Mouse (Mus musculus) cerebellum, adult 2 months (tissue): ENCODE data around the gene Sptlc3.

Source experiments
- CTCF ChIP-seq: fragments of 200-500 bp; IDR thresholded peaks from 2 replicates; pipeline ENCODE4 v1.5.1; 2011; ENCODE audit warnings: low read depth, mild to moderate bottlenecking, control low read depth, low read length, moderate library complexity, borderline replicate concordance; ENCODE audit not compliant: insufficient read depth
- POLR2A ChIP-seq: fragments of 200-500 bp; IDR thresholded peaks from 2 replicates; pipeline ENCODE4 v1.6.1; 2011; ENCODE audit warnings: low read length, control low read depth, borderline replicate concordance; ENCODE audit not compliant: insufficient read depth

DNA sequence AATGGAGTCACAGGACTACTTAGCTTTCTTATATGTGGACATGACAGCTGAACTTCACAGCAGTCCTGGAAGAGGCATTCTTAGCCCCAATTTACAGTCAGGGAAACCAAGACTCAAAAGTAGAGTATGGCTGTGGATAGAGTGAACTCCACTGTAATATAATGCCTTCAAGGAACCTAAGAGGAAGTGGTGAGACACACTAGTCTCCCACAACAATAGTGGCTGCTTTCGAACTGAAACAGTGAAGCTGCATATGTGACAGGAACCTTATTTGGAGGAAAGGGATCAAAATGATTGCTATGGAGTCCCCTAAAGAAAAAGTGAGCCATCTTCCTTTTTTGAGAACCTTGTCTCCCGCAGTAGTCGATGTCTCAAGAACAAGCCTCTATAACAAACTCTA is 178.1 kb downstream of the Sptlc3 start:
- TF ChIP-seq CTCF (no peak), POLR2A (no peak)
